Comparison of ENCODE assay signal across 31 mouse cellular contexts in the genomic region with DNA sequence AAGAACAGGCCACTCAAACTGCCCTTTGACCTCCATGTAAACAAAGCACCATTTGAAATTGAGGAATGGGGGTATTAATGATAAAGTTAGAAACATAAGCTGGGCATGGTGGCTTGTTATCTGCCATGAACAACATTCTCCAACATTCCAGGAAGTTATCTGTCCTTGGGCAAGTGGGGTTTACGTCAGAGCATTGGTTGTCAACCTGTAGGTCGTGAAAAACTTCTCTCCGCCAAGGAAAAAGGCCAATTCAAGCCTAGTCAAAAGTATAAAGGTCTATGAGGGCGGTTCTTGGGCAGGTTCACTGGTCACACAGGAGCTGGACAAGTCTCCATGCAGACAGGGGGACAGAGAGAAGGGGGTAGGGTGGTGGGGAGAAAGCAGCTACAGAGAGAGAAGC. TPM values are rescaled to one million over a fixed set of nuclear protein-coding genes. Genes with fewer than 3 reads are reported as not detected.
DNase-seq lines count a peak whose midpoint lies in the region; ATAC-seq and TF ChIP-seq lines count a peak whose summit lies in the region.
"Had no signal": no experiment of that assay in that cellular context is flagged by ENCODE, and none has a peak within 500 bp of the region (broad histone marks: within the 10 kb centered on the region; RNA-seq: fewer than 3 reads in every experiment).

No protein-coding gene starts in this region.

- peak overlapping the region; percentile 61; the same call in 1 of the 2 replicates for H3K9ac ChIP-seq in liver, adult 2 months (ENCODE audit: low read depth, low read length)
- H3K9ac ChIP-seq in liver, embryonic 11.5 days (ENCODE audit: low read depth, low read length): no peak overlapping the region
- H3K9ac ChIP-seq in intestine, embryonic 15.5 days: no peak overlapping the region
- no peak overlapping the region for H3K9ac ChIP-seq in stomach, embryonic 15.5 days
- no peak overlapping the region for H3K9ac ChIP-seq in forebrain, embryonic 13.5 days
- H3K9ac ChIP-seq: embryonic facial prominence, embryonic 15.5 days; forebrain, embryonic 12.5 days; hindbrain, embryonic 12.5 days; liver, embryonic 14.5 days; lung, embryonic 15.5 days; midbrain, embryonic 15.5 days; neural tube, embryonic 15.5 days had no signal

- no peak overlapping the region for H3K27ac ChIP-seq in kidney, adult 2 months (ENCODE audit: insufficient read depth, low read depth, low read length)
- peak overlapping the region; percentile 98 for H3K27ac ChIP-seq in liver, adult 2 months (replicated peaks; ENCODE audit: insufficient read depth, low read depth, low read length)
- no peak overlapping the region for H3K27ac ChIP-seq in liver, embryonic 11.5 days (ENCODE audit: low read depth, low read length)
- peak overlapping the region; percentile 76 for H3K27ac ChIP-seq in intestine, embryonic 15.5 days
- H3K27ac ChIP-seq in stomach, embryonic 15.5 days: peak overlapping the region; percentile 16; the same call in 1 of the 2 replicates
- no peak overlapping the region for H3K27ac ChIP-seq in forebrain, embryonic 13.5 days
- H3K27ac ChIP-seq: embryonic facial prominence, embryonic 10.5 days; embryonic facial prominence, embryonic 15.5 days; forebrain, embryonic 12.5 days; hindbrain, embryonic 12.5 days; hindbrain, postnatal 0 days; liver, embryonic 14.5 days; lung, embryonic 15.5 days; midbrain, embryonic 10.5 days; midbrain, embryonic 15.5 days; neural tube, embryonic 15.5 days had no signal

- no peak overlapping the region for H3K4me2 ChIP-seq in liver, embryonic 11.5 days
- H3K4me2 ChIP-seq in intestine, embryonic 15.5 days (replicated peaks): peak overlapping the region; percentile 9; the same call in 1 of the 2 replicates
- H3K4me2 ChIP-seq in stomach, embryonic 15.5 days: no peak overlapping the region
- no peak overlapping the region for H3K4me2 ChIP-seq in forebrain, embryonic 13.5 days
- H3K4me2 ChIP-seq: embryonic facial prominence, embryonic 15.5 days; forebrain, embryonic 12.5 days; heart, embryonic 11.5 days; hindbrain, embryonic 12.5 days; lung, embryonic 15.5 days; midbrain, embryonic 15.5 days; neural tube, embryonic 15.5 days had no signal

- 64% methylated on average over 4 of the region's 4 CpGs for WGBS in kidney, adult 2 months
- 20% methylated on average over 4 of the region's 4 CpGs for WGBS in liver, adult 2 months
- 51% methylated on average over 4 of the region's 4 CpGs for WGBS in liver, embryonic 11.5 days
- 57% methylated on average over 4 of the region's 4 CpGs for WGBS in intestine, embryonic 15.5 days
- WGBS in stomach, embryonic 15.5 days: 51% methylated on average over 4 of the region's 4 CpGs
- WGBS in forebrain, embryonic 13.5 days: 95% methylated on average over 4 of the region's 4 CpGs

- no peaks in the 10 kb centered on the region for H3K4me1 ChIP-seq in kidney, adult 2 months (ENCODE audit: control insufficient read depth, insufficient read depth, low read length)
- H3K4me1 ChIP-seq in liver, adult 2 months (ENCODE audit: control insufficient read depth, insufficient read depth, low read length): peaks cover 13% of the 10 kb centered on the region
- H3K4me1 ChIP-seq in liver, embryonic 11.5 days (replicated peaks; ENCODE audit: control insufficient read depth, insufficient read depth, low read length): no peaks in the 10 kb centered on the region
- peaks cover 2% of the 10 kb centered on the region; the same call in 1 of the 2 replicates for H3K4me1 ChIP-seq in intestine, embryonic 15.5 days (replicated peaks)
- H3K4me1 ChIP-seq in stomach, embryonic 15.5 days: peaks cover 10% of the 10 kb centered on the region; the same call in 1 of the 2 replicates
- H3K4me1 ChIP-seq in forebrain, embryonic 13.5 days: peaks cover 14% of the 10 kb centered on the region

- no peak for TF ChIP-seq POLR2A in kidney, adult 2 months (IDR thresholded peaks at IDR 0.05; ENCODE audit: low read depth, low read length)
- TF ChIP-seq POLR2A in liver, adult 2 months (IDR thresholded peaks at IDR 0.05; ENCODE audit: extremely low read depth, insufficient read depth, low read length): no peak

- DNase-seq in kidney, adult 2 months: peak; percentile 66
- DNase-seq in kidney, adult 18-20 months: no peak
- peak; percentile 98 for DNase-seq in liver, adult 2 months (ENCODE audit: extremely low read depth, low read depth, low spot score)
- no peak for DNase-seq in liver, embryonic 11.5 days (ENCODE audit: low spot score)
- no peak for DNase-seq in gastrocnemius, postnatal 4 days (ENCODE audit: low spot score in 2 of 2)
- DNase-seq: adrenal gland, postnatal 25 days; cerebellum, adult 2 months; cerebellum, postnatal 25 days; gastrocnemius, postnatal 25 days; heart, adult 18-20 months; heart, postnatal 36 days; layer of hippocampus, postnatal 36 days; retina, postnatal 1 day; right cerebral cortex, postnatal 25 days; spleen, adult 18-20 months; thymus, adult 2 months; thymus, postnatal 36 days had no signal

- TF ChIP-seq CTCF in kidney, adult 2 months (conservative IDR thresholded peaks at IDR 0.05; ENCODE audit: insufficient read depth, insufficient read length, low read depth, low read length): no peak
- no peak for TF ChIP-seq CTCF in liver, adult 2 months (IDR thresholded peaks at IDR 0.05; ENCODE audit: low read depth, low read length)

- H3K79me2 ChIP-seq in liver, adult 2 months (ENCODE audit: control insufficient read depth, insufficient read depth, low read length): no peaks in the 10 kb centered on the region; the same call in 1 of the 2 replicates

- no peak for ATAC-seq in liver, embryonic 11.5 days (replicated peaks; ENCODE audit: low FRiP score)
- peak; percentile 75 for ATAC-seq in intestine, embryonic 15.5 days
- ATAC-seq in stomach, embryonic 15.5 days (ENCODE audit: insufficient read depth, low FRiP score, low read depth): no peak
- ATAC-seq in forebrain, embryonic 13.5 days: no peak
- ATAC-seq: hindbrain, postnatal 0 days; midbrain, embryonic 15.5 days had no signal

- H3K36me3 ChIP-seq in kidney, adult 2 months (ENCODE audit: control insufficient read depth, insufficient read depth, low read length): no peaks in the 10 kb centered on the region
- H3K36me3 ChIP-seq in liver, adult 2 months (ENCODE audit: control insufficient read depth, insufficient read depth, low read length): no peaks in the 10 kb centered on the region
- H3K36me3 ChIP-seq in liver, embryonic 11.5 days (ENCODE audit: control insufficient read depth, insufficient read depth, low read length): no peaks in the 10 kb centered on the region
- H3K36me3 ChIP-seq in intestine, embryonic 15.5 days: no peaks in the 10 kb centered on the region
- no peaks in the 10 kb centered on the region for H3K36me3 ChIP-seq in stomach, embryonic 15.5 days
- no peaks in the 10 kb centered on the region for H3K36me3 ChIP-seq in forebrain, embryonic 13.5 days (ENCODE audit: poor library complexity, severe bottlenecking)
- H3K36me3 ChIP-seq: embryonic facial prominence, embryonic 10.5 days; embryonic facial prominence, embryonic 15.5 days; forebrain, embryonic 12.5 days; hindbrain, embryonic 12.5 days; lung, embryonic 15.5 days; midbrain, embryonic 10.5 days; midbrain, embryonic 15.5 days; neural tube, embryonic 15.5 days had no signal

- H3K9me3 ChIP-seq in liver, embryonic 11.5 days (ENCODE audit: control insufficient read depth, low read length): no peaks in the 10 kb centered on the region
- no peaks in the 10 kb centered on the region for H3K9me3 ChIP-seq in intestine, embryonic 15.5 days
- no peaks in the 10 kb centered on the region for H3K9me3 ChIP-seq in stomach, embryonic 15.5 days
- no peaks in the 10 kb centered on the region for H3K9me3 ChIP-seq in forebrain, embryonic 13.5 days (replicated peaks)
- H3K9me3 ChIP-seq: embryonic facial prominence, embryonic 10.5 days; embryonic facial prominence, embryonic 15.5 days; forebrain, embryonic 12.5 days; hindbrain, embryonic 12.5 days; lung, embryonic 15.5 days; midbrain, embryonic 10.5 days; midbrain, embryonic 15.5 days; neural tube, embryonic 15.5 days had no signal

- no peak overlapping the region for H3K4me3 ChIP-seq in kidney, adult 2 months (ENCODE audit: insufficient read depth, low read depth, low read length)
- no peak overlapping the region for H3K4me3 ChIP-seq in liver, adult 2 months (ENCODE audit: insufficient read depth, low read depth, low read length)
- no peak overlapping the region for H3K4me3 ChIP-seq in liver, embryonic 11.5 days (ENCODE audit: low read depth, low read length)
- H3K4me3 ChIP-seq in intestine, embryonic 15.5 days (replicated peaks): no peak overlapping the region
- no peak overlapping the region for H3K4me3 ChIP-seq in stomach, embryonic 15.5 days (replicated peaks)
- H3K4me3 ChIP-seq in forebrain, embryonic 13.5 days: no peak overlapping the region
- H3K4me3 ChIP-seq: embryonic facial prominence, embryonic 10.5 days; embryonic facial prominence, embryonic 15.5 days; forebrain, embryonic 12.5 days; hindbrain, embryonic 12.5 days; lung, embryonic 15.5 days; midbrain, embryonic 10.5 days; midbrain, embryonic 15.5 days; neural tube, embryonic 15.5 days had no signal

- H3K27me3 ChIP-seq in kidney, adult 2 months (replicated peaks; ENCODE audit: control insufficient read depth, insufficient read depth, low read length): no peaks in the 10 kb centered on the region
- H3K27me3 ChIP-seq in liver, adult 2 months (ENCODE audit: control insufficient read depth, insufficient read depth, low read length): no peaks in the 10 kb centered on the region
- no peaks in the 10 kb centered on the region for H3K27me3 ChIP-seq in liver, embryonic 11.5 days (replicated peaks; ENCODE audit: control insufficient read depth, insufficient read depth, low read length)
- no peaks in the 10 kb centered on the region for H3K27me3 ChIP-seq in intestine, embryonic 15.5 days (replicated peaks)
- no peaks in the 10 kb centered on the region for H3K27me3 ChIP-seq in stomach, embryonic 15.5 days (replicated peaks)
- no peaks in the 10 kb centered on the region for H3K27me3 ChIP-seq in forebrain, embryonic 13.5 days
- H3K27me3 ChIP-seq: embryonic facial prominence, embryonic 15.5 days; forebrain, embryonic 12.5 days; hindbrain, embryonic 12.5 days; lung, embryonic 15.5 days; midbrain, embryonic 15.5 days; neural tube, embryonic 15.5 days had no signal

RNA-seq across cellular contexts. Expression of gene Adipor2, which starts 3.5 kb away (rescaled TPM):
- polyA plus RNA-seq in kidney, adult 2 months (2012; rRNA removed): 65.7 and 66.6 TPM in 2 replicates
- total RNA-seq in liver, adult 2 months (2014; rRNA removed): 252 and 306 TPM in 2 replicates
- polyA plus RNA-seq in liver, adult 2 months (2012; rRNA removed): 212 and 246 TPM in 2 replicates
- polyA plus RNA-seq in liver, embryonic 11.5 days (2014; fragmentation: Nextera tagmentation; extraction: Ambion mirVana): 15.8 and 16.5 TPM in 2 replicates
- polyA plus RNA-seq in intestine, embryonic 15.5 days (2015; fragmentation: Nextera tagmentation; extraction: Ambion mirVana): 101 and 111 TPM in 2 replicates
- 53.9 and 58.7 TPM in 2 replicates for polyA plus RNA-seq in stomach, embryonic 15.5 days (2015; fragmentation: Nextera tagmentation; extraction: Ambion mirVana)
- polyA plus RNA-seq in forebrain, embryonic 13.5 days (2015; fragmentation: Nextera tagmentation; extraction: Ambion mirVana): 38.3 and 43.1 TPM in 2 replicates
- total RNA-seq in gastrocnemius, postnatal 4 days (2021): 10 to 100 TPM; 56.3 to 63.4 TPM

RNA-seq across cellular contexts. Expression of gene Fbxl14, which starts 58.5 kb away (rescaled TPM):
- 38.6 and 47.8 TPM in 2 replicates for polyA plus RNA-seq in kidney, adult 2 months (2012; rRNA removed)
- 5.0 and 7.9 TPM in 2 replicates for total RNA-seq in liver, adult 2 months (2014; rRNA removed)
- polyA plus RNA-seq in liver, adult 2 months (2012; rRNA removed): 17.5 and 18.7 TPM in 2 replicates
- polyA plus RNA-seq in liver, embryonic 11.5 days (2014; fragmentation: Nextera tagmentation; extraction: Ambion mirVana): 6.7 and 6.9 TPM in 2 replicates
- 4.6 and 4.7 TPM in 2 replicates for polyA plus RNA-seq in intestine, embryonic 15.5 days (2015; fragmentation: Nextera tagmentation; extraction: Ambion mirVana)
- polyA plus RNA-seq in stomach, embryonic 15.5 days (2015; fragmentation: Nextera tagmentation; extraction: Ambion mirVana): 4.3 and 4.8 TPM in 2 replicates
- 4.1 and 4.2 TPM in 2 replicates for polyA plus RNA-seq in forebrain, embryonic 13.5 days (2015; fragmentation: Nextera tagmentation; extraction: Ambion mirVana)
- total RNA-seq in gastrocnemius, postnatal 4 days (2021): 10 to 100 TPM; 18.4 to 19.5 TPM

Comparison
In these comparisons a context has a peak if more than half of its experiments do, and no peak if none do; other contexts are left out.
1. DNase-seq: peak in kidney, adult 2 months (single experiment) and liver, adult 2 months (single experiment); none in kidney, adult 18-20 months (single experiment), liver, embryonic 11.5 days (single experiment) and gastrocnemius, postnatal 4 days (0 of 2).
2. H3K27ac ChIP-seq: peak in liver, adult 2 months (single experiment), intestine, embryonic 15.5 days (single experiment) and stomach, embryonic 15.5 days (single experiment); none in kidney, adult 2 months (single experiment), liver, embryonic 11.5 days (single experiment) and forebrain, embryonic 13.5 days (single experiment).